Mouse (Mus musculus): ENCODE measurements at regions not wholly inside any gene's neighbourhood (a gene's known extent, or its start where the extent isn't known, plus 50 kb on each side); places are given as distances from the start of the nearest gene placed in this dataset.

DNA sequence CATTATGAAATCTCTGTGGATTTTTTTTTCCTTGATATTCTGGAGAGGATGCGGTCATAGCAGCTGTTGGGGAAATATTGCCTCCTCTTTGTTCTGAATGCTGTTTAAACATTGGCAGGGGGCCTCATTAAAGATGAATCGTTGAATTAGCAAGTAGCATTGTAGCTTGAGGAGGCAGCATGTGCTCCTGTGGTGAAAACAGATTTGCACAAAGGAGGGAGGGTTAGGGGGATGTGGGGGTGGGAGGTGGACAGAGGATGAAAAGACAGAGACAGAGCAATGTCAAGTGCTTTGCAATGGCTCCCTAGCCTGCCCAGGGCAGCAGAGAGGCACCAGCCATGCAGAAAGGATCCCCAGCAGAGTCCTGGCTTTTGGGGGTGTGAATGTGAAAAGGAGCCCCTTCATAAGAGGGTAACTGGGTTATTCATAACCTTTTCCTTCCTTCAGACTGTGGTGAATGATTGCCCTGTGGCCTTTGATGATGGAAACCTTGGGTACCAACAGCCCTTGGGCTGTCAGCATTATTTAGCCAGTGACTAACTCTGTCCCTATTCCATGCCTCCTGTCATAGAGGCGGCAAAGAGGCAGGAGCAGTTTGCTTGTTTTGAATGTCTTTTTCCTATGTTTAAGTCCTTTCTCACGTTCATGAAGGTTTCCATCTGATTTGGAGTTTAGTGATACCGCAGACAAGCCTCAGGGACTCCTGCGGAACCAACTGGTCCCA, 1541.6 kb upstream of the Gulo start:
- DNase-seq (ENCODE audit: low spot score in 2 of 2), result no peak

DNA sequence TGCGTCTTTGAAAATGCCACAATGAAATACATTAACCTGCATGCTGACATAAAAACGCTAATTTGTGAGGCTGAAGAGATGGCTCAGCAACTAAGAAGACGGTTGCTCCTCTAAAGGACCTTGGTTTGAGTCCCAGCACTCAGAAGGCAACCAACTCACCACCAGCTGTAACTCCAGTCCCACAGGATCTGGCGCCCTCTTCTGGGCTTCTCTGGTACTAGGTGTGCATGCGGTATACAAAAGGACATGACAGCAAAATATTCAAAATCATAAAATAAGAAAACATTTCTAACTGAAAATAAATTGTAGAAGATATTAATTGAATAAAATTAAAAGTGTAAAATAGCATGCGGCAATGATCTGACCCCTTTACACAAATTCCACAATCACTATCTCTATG, 1539.7 kb upstream of the Gulo start:
- no peak for DNase-seq (ENCODE audit: low spot score in 2 of 2)

DNA sequence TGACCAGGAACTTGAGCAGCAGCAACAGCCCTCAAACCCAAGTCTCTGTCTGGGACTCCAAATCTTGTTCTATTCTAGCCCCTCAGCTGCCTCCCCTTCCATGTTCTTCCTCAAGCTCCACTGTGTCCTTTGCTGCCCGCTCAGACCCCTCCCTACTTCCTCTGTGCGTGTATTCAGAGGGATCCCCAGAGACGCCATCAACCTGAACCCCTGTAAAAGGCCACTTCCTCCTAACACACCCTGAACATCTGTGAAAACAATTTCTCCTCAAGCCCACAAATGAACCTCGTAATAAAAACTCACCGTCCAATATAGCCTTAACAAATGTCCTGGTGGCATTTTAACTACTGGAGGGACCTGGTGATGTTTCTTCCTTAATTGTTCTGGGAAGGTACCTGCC, 1536.0 kb upstream of the Gulo start:
- DNase-seq (ENCODE audit: low spot score in 2 of 2), result no peak

DNA sequence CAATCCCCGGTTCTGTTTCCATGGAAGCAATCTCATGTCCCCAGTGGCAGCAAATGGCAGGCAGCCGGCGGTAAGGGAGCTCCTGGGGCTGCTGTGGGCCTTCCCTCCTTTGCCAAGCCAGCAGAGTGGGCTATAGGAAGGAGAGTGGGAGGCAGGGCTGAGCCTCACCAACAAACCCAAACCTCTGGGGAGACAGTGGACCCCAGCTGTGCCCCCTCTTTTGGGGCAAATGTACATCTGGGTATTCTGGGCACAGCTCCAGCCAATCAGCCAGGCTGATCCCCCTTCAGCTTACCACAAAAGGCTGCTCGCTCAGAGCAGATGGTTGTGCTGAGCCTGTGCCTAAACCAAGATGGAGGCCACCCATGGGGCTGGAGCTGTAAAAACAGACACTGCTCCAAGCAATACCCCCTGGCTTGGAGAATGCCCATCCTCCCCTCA, 1532.3 kb upstream of the Gulo start:
- DNase-seq (ENCODE audit: low spot score in 2 of 2), result no peak

GRCm38 (mm10) chr14:67538696-67539095, 1529.7 kb upstream of the Gulo start:
- no peak for DNase-seq (ENCODE audit: low spot score in 2 of 2)

- peak in 1 of 2 experiments; percentile 25 for DNase-seq (ENCODE audit: low spot score in 2 of 2)
Observed at GRCm38 (mm10) chr14:67536787-67537659, 1528.0 kb upstream of the Gulo start.

GRCm38 (mm10) chr14:67506729-67507395, 1497.9 kb upstream of the Gulo start:
- DNase-seq (ENCODE audit: low spot score in 2 of 2), result no peak

DNA sequence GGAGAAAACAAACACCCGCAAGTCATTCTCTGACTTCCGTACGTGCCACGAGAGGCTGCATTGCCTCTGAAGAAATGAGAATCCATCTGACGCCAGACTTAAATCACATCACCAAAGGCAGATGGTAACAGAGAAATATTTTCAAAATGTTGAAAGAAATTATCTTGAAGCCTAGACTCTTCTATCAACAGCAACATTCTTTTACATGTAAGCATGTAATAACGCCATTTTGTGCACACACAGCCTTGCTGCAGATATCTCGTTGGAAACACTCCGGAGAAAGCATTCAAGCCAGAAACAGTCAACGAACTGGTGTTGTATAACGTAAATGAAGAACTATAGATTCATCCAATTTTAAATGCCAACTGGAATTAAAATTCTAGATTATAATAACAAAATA, 1483.1 kb upstream of the Gulo start:
- no peak for DNase-seq (ENCODE audit: low spot score in 2 of 2)

DNA sequence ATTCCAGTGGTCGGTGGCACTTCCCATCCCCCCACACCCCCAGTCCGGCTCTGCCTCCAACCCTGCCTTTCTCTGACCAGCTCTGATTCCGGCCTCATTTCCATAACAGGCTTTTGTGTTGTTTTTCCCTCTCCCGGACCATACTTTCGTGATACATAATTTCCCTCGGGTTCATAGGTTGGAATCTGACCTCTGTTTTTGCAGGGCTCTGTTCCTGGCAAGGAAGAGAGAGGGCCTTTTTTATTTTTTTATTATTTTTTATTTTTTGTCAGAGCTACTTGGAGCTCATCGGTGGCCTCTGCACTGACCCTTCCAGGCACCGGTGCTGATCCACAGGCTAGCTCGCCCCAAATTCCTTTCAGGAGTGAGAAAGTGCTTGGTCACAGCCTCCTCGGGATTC, 1477.7 kb upstream of the Gulo start:
- DNase-seq (ENCODE audit: low spot score in 2 of 2), result no peak

GRCm38 (mm10) chr14:67485449-67485800, 1476.4 kb upstream of the Gulo start:
- peak in 1 of 2 experiments; percentile 1 for DNase-seq (ENCODE audit: low spot score in 2 of 2)

- DNase-seq (ENCODE audit: low spot score in 2 of 2), result no peak
Observed at GRCm38 (mm10) chr14:67484533-67485448, 1475.8 kb upstream of the Gulo start.

Data from left cerebral cortex, adult 9 months (tissue).